Mouse (Mus musculus): ENCODE data around the gene Cd300e.

Cd300e gene

GRCm38 (mm10) chr11:115091362-115091901, 29.5 kb upstream of the Cd300e start, which contains the start of gene Rab37:
TSS of gene Rab37 (plus strand) at chr11:115091431.
- TF ChIP-seq GATA4 (IDR thresholded peaks at IDR 0.05; ENCODE audit: insufficient replicate concordance, low read length): no peak

GRCm38 (mm10) chr11:115089853-115090252, 27.9 kb upstream of the Cd300e start:
- TF ChIP-seq GATA4 (IDR thresholded peaks at IDR 0.05; ENCODE audit: insufficient replicate concordance, low read length): no peak

GRCm38 (mm10) chr11:115086213-115086612, 24.2 kb upstream of the Cd300e start:
- TF ChIP-seq GATA4 (IDR thresholded peaks at IDR 0.05; ENCODE audit: insufficient replicate concordance, low read length): no peak

- TF ChIP-seq GATA4 (IDR thresholded peaks at IDR 0.05; ENCODE audit: insufficient replicate concordance, low read length): no peak
Measured at GRCm38 (mm10) chr11:115085064-115085463, 23.1 kb upstream of the Cd300e start.

GRCm38 (mm10) chr11:115084595-115084994, 22.6 kb upstream of the Cd300e start:
- TF ChIP-seq GATA4 (IDR thresholded peaks at IDR 0.05; ENCODE audit: insufficient replicate concordance, low read length): no peak

- TF ChIP-seq GATA4 (IDR thresholded peaks at IDR 0.05; ENCODE audit: insufficient replicate concordance, low read length): no peak
Measured at GRCm38 (mm10) chr11:115083376-115084139, 21.6 kb upstream of the Cd300e start.

- TF ChIP-seq GATA4 (IDR thresholded peaks at IDR 0.05; ENCODE audit: insufficient replicate concordance, low read length): no peak
Measured at GRCm38 (mm10) chr11:115082196-115082595, 20.2 kb upstream of the Cd300e start.

- TF ChIP-seq GATA4 (IDR thresholded peaks at IDR 0.05; ENCODE audit: insufficient replicate concordance, low read length): no peak
Measured at GRCm38 (mm10) chr11:115081373-115081772, 19.4 kb upstream of the Cd300e start.

GRCm38 (mm10) chr11:115080886-115081285, 18.9 kb upstream of the Cd300e start:
- no peak for TF ChIP-seq GATA4 (IDR thresholded peaks at IDR 0.05; ENCODE audit: insufficient replicate concordance, low read length)

- TF ChIP-seq GATA4 (IDR thresholded peaks at IDR 0.05; ENCODE audit: insufficient replicate concordance, low read length): no peak
Measured at GRCm38 (mm10) chr11:115078680-115079079, 16.7 kb upstream of the Cd300e start.

- TF ChIP-seq GATA4 (IDR thresholded peaks at IDR 0.05; ENCODE audit: insufficient replicate concordance, low read length): no peak
Measured at GRCm38 (mm10) chr11:115077436-115077835, 15.5 kb upstream of the Cd300e start.

- TF ChIP-seq GATA4 (IDR thresholded peaks at IDR 0.05; ENCODE audit: insufficient replicate concordance, low read length): no peak
Measured at GRCm38 (mm10) chr11:115075859-115076258, 13.9 kb upstream of the Cd300e start.

GRCm38 (mm10) chr11:115075407-115075806, 13.4 kb upstream of the Cd300e start:
- no peak for TF ChIP-seq GATA4 (IDR thresholded peaks at IDR 0.05; ENCODE audit: insufficient replicate concordance, low read length)

- TF ChIP-seq GATA4 (IDR thresholded peaks at IDR 0.05; ENCODE audit: insufficient replicate concordance, low read length): no peak
Measured at GRCm38 (mm10) chr11:115073002-115073401, 11.0 kb upstream of the Cd300e start.

GRCm38 (mm10) chr11:115071631-115072294, 9.8 kb upstream of the Cd300e start:
- TF ChIP-seq GATA4 (IDR thresholded peaks at IDR 0.05; ENCODE audit: insufficient replicate concordance, low read length): no peak

GRCm38 (mm10) chr11:115071015-115071551, 9.1 kb upstream of the Cd300e start:
- no peak for TF ChIP-seq GATA4 (IDR thresholded peaks at IDR 0.05; ENCODE audit: insufficient replicate concordance, low read length)
